Mouse (Mus musculus): Measurements from ENCODE around the gene Bik. TPM values are rescaled to one million over a fixed set of nuclear protein-coding genes. Genes with fewer than 3 reads are reported as not detected.

Gene Bik
- polyA plus RNA-seq, 1 experiment from 2014 or later: 4.6 TPM

DNA sequence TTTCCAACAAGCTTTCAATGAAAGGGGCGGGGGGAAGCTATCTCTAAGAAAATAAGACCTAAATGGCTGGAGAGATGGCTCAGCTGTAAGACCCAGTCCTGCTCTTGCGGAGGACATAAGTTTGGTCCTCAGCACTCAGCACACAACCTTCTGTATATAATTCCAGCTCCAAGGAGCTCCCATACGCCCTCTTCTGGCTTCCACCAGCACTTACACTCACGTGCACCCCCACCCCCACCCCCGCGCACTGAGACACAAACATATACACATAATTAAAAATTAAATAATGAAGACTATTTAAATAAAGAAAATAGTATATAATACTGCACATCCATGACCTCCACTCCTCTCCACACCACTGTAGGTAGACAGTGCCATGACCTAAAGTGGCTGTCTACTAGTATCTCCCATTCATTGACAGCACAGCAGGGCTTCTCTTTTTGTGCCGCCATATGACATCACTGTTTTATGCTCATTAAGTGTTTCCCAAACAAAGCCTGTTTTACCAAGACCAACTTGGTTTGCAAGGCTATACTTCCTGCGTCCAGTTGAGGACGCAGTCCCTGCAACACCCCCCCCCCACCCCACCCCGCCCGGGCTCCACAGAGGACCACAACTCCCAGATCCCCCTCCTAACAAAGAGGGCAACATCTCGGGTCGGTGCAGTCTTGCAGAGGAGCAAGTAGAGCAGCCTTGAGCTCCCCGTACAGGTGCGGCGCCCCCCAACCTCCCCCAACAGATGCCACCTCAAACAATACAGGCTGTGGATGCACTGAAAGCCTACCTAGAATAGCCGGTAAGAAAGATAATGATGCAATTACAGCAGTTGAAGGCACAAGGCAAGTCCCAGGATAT is 16.5 kb upstream of the Bik start:
- no peaks in the 10 kb centered on the region for H3K27me3 ChIP-seq (replicated peaks; ENCODE audit: control insufficient read depth, insufficient read depth, low read length)
- peak overlapping the region; percentile 51 for H3K4me3 ChIP-seq (ENCODE audit: low read depth, low read length)
- ATAC-seq: no peak; the same call in 1 of the 2 replicates
- 25% methylated on average over 17 of the region's 17 CpGs for WGBS
- no peaks in the 10 kb centered on the region for H3K36me3 ChIP-seq (ENCODE audit: control insufficient read depth, insufficient read depth)
- peak; percentile 33 for TF ChIP-seq CTCF (IDR thresholded peaks at IDR 0.05; ENCODE audit: low read depth)
- H3K4me1 ChIP-seq (replicated peaks; ENCODE audit: control insufficient read depth, insufficient read depth, low read length): 0 out of 2 replicates have a peak, but pooled peaks cover 5% of the 10 kb centered on the region
- no peaks in the 10 kb centered on the region for H3K9me3 ChIP-seq (ENCODE audit: control insufficient read depth)
- 0 out of 2 replicates have a peak overlapping the region, but pooled peaks have one; percentile 34 for H3K9ac ChIP-seq (ENCODE audit: low read depth, low read length)
- H3K4me2 ChIP-seq (replicated peaks; ENCODE audit: low read depth): peak overlapping the region; percentile 93
- H3K27ac ChIP-seq (ENCODE audit: low read depth, low read length): no peak overlapping the region

DNA sequence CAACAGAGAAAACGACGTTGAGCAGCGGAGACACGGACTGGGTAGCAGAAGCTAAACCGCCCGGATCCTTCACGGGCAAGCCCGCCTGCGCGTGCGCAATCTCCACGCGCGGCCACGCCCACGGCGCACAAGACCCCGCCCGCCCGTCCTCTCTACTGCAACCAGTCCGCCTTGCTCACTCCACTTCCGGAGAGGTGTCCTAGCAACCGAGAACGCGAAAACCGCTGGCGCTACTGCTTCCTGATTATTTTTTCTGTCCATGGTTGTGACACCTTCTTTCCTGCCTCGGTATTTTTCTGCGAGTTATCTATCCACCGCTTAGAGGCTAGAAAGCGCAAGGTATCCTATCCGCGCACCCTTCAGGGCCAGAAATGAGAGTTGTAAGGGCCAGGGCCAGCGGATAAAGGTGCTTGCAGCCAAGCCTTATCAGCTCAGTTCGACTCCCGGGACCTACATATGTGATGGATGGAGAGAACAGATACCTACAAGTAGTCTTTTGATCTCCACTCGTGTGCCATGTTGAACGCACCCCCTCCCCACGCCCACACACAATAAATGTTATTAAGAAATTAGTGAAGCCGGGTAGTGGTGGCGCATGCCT is 15.8 kb upstream of the Bik start, which contains the start of gene Ttll1:
Gene Ttll1 (minus strand): TSS at position 89 of the 601 bp plus-strand sequence.
- H3K27me3 ChIP-seq (replicated peaks; ENCODE audit: control insufficient read depth, insufficient read depth, low read length): no peaks in the 10 kb centered on the region
- no peak within 1 kb of the TSS for H3K27ac ChIP-seq (ENCODE audit: low read depth, low read length)
- no peaks in the 10 kb centered on the region for H3K9me3 ChIP-seq (ENCODE audit: control insufficient read depth)
- ATAC-seq: peak; percentile 92
- WGBS: 9% methylated on average over 41 of the region's 41 CpGs
- TF ChIP-seq CTCF (IDR thresholded peaks at IDR 0.05; ENCODE audit: low read depth): no peak
- H3K36me3 ChIP-seq (ENCODE audit: control insufficient read depth, insufficient read depth): no peaks in the 10 kb centered on the region
- 0 out of 2 replicates have a peak, but pooled peaks cover 5% of the 10 kb centered on the region for H3K4me1 ChIP-seq (replicated peaks; ENCODE audit: control insufficient read depth, insufficient read depth, low read length)
- H3K9ac ChIP-seq (ENCODE audit: low read depth, low read length): 0 out of 2 replicates have a peak within 1 kb of the TSS, but pooled peaks have one; percentile 34
- H3K4me3 ChIP-seq (ENCODE audit: low read depth, low read length): peak within 1 kb of the TSS; percentile 51
- H3K4me2 ChIP-seq (replicated peaks; ENCODE audit: low read depth): peak within 1 kb of the TSS; percentile 93

DNA sequence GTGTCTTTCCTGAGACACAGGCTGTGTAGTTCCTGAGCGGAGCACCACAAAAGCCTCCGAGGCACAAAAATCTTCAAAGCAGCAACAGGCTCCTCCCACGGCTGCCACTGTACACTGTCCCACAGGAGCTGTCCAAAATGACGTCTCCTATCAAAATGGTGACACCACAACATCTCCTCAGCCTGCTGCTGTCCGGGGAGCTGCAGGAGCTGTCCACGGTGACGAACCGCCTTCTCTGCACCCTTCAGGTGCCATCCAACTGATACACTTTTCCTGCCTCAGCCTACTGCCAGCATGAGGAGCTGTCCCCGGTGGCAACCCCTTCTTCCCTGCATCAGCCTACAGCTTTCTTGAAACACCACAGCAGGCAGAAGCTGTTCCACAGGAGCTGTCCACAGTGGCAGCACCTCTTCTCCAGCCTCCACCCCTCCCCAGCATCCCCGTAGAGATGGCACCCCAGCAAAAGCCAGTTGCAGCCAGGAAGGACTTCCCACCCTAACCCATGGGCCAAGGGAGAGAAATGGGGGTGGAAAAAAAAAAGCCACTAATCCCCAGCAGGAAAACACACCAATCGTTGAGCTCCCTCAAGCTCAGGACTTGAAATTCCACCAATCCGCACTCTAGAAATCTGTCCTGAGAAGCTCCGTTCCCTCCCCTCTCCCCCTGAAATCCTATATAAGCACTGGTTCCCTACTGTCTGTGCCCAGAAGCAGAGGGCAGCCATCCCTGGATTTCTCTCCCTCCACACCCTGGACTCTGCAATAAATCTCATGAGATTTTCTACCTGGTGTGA is 14.0 kb upstream of the Bik start:
- 62% methylated on average over 13 of the region's 13 CpGs for WGBS
- Histone ChIP-seq H3K27ac (ENCODE audit: low read depth, low read length) (no peak overlapping the region), H3K4me3 (ENCODE audit: low read depth, low read length) (no peak overlapping the region), H3K4me1 (replicated peaks; ENCODE audit: control insufficient read depth, insufficient read depth, low read length) (0 out of 2 replicates have a peak, but pooled peaks cover 5% of the 10 kb centered on the region), H3K9me3 (ENCODE audit: control insufficient read depth) (no peaks in the 10 kb centered on the region), H3K27me3 (replicated peaks; ENCODE audit: control insufficient read depth, insufficient read depth, low read length) (no peaks in the 10 kb centered on the region), H3K4me2 (replicated peaks; ENCODE audit: low read depth) (no peak overlapping the region), H3K9ac (ENCODE audit: low read depth, low read length) (no peak overlapping the region), H3K36me3 (ENCODE audit: control insufficient read depth, insufficient read depth) (no peaks in the 10 kb centered on the region)
- TF ChIP-seq CTCF (IDR thresholded peaks at IDR 0.05; ENCODE audit: low read depth): no peak
- ATAC-seq: no peak

DNA sequence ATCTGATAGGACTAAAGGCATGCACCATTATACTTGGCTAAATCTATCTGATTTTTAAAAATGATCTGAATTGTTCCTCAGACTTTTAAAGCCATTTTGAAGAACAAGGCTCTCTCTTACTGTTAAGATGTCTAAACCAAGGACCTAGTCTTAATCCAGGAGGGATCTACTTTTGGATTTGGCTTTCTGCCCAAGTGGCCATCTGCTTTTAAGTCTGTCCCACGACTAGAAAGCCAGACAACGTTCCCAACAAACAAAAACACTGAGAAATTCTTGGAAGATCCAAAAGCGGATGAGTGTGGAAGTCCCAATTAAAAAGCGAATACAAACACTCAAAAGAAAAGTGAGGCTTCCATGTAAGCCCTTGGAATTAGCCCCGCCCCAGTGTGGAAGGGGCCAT is 11.6 kb upstream of the Bik start:
- H3K4me3 ChIP-seq (ENCODE audit: low read depth, low read length): no peak overlapping the region
- no peak for TF ChIP-seq CTCF (IDR thresholded peaks at IDR 0.05; ENCODE audit: low read depth)
- no peaks in the 10 kb centered on the region for H3K9me3 ChIP-seq (ENCODE audit: control insufficient read depth)
- no peak overlapping the region for H3K27ac ChIP-seq (ENCODE audit: low read depth, low read length)
- no peak overlapping the region for H3K4me2 ChIP-seq (replicated peaks; ENCODE audit: low read depth)
- ATAC-seq: no peak
- no peaks in the 10 kb centered on the region for H3K27me3 ChIP-seq (replicated peaks; ENCODE audit: control insufficient read depth, insufficient read depth, low read length)
- 60% methylated on average over 5 of the region's 5 CpGs for WGBS
- H3K9ac ChIP-seq (ENCODE audit: low read depth, low read length): no peak overlapping the region
- 0 out of 2 replicates have a peak, but pooled peaks cover 5% of the 10 kb centered on the region for H3K4me1 ChIP-seq (replicated peaks; ENCODE audit: control insufficient read depth, insufficient read depth, low read length)
- H3K36me3 ChIP-seq (ENCODE audit: control insufficient read depth, insufficient read depth): no peaks in the 10 kb centered on the region

DNA sequence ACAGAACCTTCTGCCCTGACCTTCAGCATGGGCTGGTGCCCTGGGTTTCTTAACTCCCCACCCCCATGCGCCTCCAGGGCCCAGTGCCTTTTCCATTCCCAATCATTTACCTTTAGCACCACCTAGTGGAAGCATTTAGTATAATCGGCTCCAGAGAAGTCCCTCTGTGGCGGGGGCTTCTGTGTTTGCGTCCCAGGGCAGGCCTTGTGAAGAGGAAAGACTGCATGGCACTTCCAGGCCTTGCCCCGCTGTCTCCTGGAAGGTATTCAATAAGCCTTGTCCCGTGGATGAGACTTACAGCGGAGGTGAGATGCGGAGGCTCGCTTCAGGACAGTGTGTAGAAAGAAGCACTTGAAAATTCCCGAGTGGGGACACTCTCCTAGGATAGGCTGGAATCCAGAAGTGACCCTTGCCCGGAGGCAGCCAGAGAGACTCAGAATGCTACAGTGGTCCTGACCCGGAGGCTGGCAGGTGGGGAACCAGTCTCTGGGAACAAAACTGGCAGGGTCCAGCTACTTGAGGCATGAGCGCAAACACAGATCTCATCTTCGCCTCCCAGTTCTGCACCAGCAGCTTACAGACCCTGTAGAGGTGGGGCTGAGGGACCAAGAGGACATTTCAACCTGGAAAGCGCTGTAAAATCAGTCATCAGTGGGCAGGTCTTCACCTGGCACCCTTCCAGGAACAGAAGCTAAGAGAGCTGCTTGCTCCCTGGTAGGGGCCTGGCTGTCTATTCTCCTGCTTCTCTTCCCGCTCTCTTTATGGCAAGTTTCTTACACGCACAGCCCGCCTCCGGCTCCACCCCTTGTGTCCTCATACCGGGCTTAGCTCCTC is 8.2 kb upstream of the Bik start:
- Histone ChIP-seq H3K4me3 (ENCODE audit: low read depth, low read length) (peak overlapping the region; percentile 7; the same call in 1 of the 2 replicates), H3K9me3 (ENCODE audit: control insufficient read depth) (no peaks in the 10 kb centered on the region), H3K4me1 (replicated peaks; ENCODE audit: control insufficient read depth, insufficient read depth, low read length) (no peaks in the 10 kb centered on the region), H3K36me3 (ENCODE audit: control insufficient read depth, insufficient read depth) (no peaks in the 10 kb centered on the region), H3K27ac (ENCODE audit: low read depth, low read length) (no peak overlapping the region), H3K4me2 (replicated peaks; ENCODE audit: low read depth) (peak overlapping the region; percentile 51; the same call in 1 of the 2 replicates), H3K9ac (ENCODE audit: low read depth, low read length) (no peak overlapping the region), H3K27me3 (replicated peaks; ENCODE audit: control insufficient read depth, insufficient read depth, low read length) (no peaks in the 10 kb centered on the region)
- ATAC-seq: peak; percentile 41; the same call in 1 of the 2 replicates
- peak; percentile 88 for TF ChIP-seq CTCF (IDR thresholded peaks at IDR 0.05; ENCODE audit: low read depth)
- WGBS: 26% methylated on average over 20 of the region's 20 CpGs

Data from intestine, postnatal 0 days (tissue).